Comparison of ENCODE assay signal across 14 mouse cellular contexts in the genomic region with DNA sequence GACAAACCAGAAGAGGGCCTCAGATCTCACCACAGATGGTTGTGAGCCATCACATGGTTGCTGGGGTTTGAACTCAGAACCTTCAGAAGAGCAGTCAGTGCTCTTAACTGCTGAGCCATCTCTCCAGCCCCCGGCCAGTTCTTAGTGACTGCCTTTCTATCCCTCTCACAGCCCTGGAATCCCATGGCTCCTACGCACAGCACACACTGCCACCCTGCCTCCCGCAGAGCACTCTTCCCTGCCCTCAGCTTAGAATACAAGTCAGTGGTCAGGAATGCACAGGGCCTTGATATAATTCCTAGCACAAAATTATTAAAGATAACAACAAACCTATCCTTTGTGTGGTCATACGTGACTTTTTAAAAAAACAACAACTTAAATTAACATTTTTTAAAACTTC.
"Had no signal": no experiment of that assay in that cellular context is flagged by ENCODE, and none has a peak within 500 bp of the region (broad histone marks: within the 10 kb centered on the region; RNA-seq: fewer than 3 reads in every experiment).

No protein-coding gene starts in this region.

- H3K4me1 ChIP-seq: midbrain, embryonic 12.5 days; neural tube, embryonic 12.5 days had no signal

- H3K27me3 ChIP-seq: megakaryocyte, embryonic 14.5 days; midbrain, embryonic 12.5 days; neural tube, embryonic 12.5 days had no signal

- H3K4me2 ChIP-seq: lung, embryonic 14.5 days; midbrain, embryonic 12.5 days; neural tube, embryonic 12.5 days had no signal

- H3K9me3 ChIP-seq: megakaryocyte, embryonic 14.5 days; midbrain, embryonic 12.5 days; neural tube, embryonic 12.5 days had no signal

- DNase-seq: lung, adult 18-20 months; lung, embryonic 14.5 days; lung, postnatal 10 days; lung, postnatal 4 days; midbrain, embryonic 14.5 days; right cerebral cortex, postnatal 14 days; spleen, adult 18-20 months; thymus, adult 18-20 months; thymus, postnatal 14 days; thymus, postnatal 36 days had no signal

- H3K9ac ChIP-seq: liver, embryonic 14.5 days; lung, embryonic 14.5 days; midbrain, embryonic 12.5 days; neural tube, embryonic 12.5 days had no signal

- H3K27ac ChIP-seq: liver, embryonic 14.5 days; midbrain, embryonic 12.5 days; neural tube, embryonic 12.5 days had no signal

- H3K4me3 ChIP-seq: megakaryocyte, embryonic 14.5 days; midbrain, embryonic 12.5 days; neural tube, embryonic 12.5 days had no signal
